Mouse (Mus musculus) retina, postnatal 1 day (tissue): Measurements from ENCODE around the gene Slc38a2.

Experiments used
- DNase-seq: peaks from one replicate; pipeline ENCODE4 v3.0.0-alpha.2; 2012

Gene Slc38a2

DNA sequence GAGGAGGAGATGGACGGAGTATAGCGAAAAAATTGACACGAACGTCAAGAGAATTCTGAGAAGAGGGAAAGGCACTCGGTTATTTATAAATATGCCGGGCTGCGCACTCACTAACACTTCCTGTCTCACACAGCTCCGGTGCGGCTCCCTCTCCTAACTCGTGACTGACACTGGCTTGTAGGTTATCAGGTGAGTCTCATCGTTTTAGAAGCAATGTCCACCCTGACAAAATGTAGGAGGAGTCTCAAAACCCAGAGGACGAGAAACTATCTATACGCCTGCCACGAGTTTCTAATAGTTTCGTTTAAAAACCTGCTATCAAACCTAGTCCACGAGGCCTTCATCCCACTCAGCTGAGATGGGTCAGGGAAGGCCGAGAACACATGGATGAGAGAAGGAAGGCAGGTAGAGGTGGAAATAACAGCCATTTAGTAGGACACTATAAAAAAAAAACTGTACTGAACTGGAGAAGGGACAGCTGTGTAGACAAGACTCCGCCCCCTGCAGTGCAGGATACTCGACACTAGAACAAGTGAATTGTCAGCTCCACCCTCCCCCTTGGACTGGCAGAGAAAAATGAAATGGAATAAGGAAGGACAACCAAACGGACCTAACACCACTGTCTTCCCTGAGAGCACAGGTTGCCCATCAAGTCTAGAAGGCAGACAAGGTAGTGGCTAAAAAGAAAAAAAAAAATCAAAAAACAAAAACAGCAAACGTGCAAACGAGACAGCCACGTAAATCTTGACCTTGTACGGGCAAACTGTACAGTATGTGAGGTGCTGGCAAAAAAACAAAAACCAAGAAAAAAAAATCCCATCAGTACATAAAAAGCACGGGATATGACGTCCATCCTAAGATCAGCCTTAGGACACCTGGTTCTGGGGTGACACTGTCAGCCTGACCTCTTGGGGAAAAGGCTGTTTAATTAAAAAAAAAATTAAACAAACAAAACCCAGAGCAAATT is 3.8 kb downstream of the Slc38a2 start:
- no peak for DNase-seq

DNA sequence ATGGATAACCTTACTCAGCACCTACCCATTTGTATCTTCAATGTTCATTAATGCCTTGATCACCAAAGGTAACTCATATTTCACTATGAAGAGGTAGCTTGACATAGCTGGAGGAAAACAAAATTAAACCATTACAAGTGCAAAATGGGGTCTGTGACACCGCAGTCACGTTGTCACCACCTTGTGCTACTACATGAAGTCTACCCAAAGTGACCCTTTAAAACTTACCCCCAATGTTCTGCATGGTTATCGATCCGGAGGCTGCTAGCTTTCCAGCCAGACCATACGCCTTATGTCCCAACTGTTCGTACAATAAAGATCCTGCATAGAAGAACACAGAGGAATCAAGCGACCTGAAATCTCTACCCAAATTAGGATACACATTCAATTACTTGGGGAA is 4.5 kb downstream of the Slc38a2 start:
- no peak for DNase-seq

DNA sequence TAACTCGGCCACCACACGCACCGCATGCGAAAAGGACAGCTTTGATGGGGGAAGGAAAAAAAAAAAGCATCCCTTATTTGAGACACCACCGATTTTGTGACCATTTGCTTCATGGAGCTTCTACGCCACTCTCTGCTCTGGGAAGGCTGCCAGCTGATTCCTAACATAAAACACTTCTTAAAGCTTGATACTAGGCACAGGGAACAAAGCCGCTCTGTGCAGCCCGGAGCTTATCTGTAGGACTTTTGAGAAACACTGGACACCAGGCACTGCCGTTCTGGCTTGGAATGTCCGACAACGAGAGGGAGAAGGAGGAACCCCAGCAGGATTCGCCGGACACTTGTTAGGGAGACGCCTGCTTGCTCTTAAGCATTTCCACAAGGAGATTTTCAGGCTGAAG is 5.8 kb downstream of the Slc38a2 start:
- no peak for DNase-seq

DNA sequence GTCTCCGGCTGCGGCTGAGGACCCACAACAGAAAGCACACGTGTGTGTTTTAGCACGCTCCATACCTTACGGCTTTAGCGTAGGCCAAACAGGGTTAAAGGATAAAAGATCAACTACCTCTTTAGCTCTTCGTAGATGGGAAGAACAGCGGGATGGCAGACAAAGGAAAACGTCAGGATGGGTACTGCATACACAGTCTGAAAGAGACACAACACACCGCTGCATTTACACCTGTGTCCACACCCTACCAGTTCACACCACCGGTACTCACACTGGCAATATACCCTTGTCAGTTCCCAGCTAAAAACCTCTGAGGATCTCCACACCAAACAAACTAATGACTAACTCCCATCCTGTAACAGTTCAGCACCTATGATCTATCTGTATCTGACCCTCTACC is 7.1 kb downstream of the Slc38a2 start:
- DNase-seq: no peak

DNA sequence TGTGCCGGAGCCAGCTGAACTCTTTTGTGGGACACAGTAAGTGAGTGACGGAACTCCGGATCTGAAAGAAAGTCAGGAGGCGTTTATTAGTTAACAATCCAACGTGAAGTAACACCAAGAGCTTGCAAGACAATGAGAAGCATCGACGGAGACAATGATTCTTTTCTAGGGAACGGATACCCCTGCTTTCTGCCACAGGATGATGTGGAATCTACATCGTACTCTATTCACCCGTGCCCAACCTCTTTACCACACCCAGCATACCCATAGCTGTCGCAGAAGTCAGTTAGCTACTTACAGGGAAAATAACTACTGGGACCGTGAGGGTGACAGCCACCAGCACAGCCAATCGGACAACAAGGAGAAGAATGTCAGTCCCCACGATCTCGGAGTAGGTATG is 8.1 kb downstream of the Slc38a2 start:
- no peak for DNase-seq

DNA sequence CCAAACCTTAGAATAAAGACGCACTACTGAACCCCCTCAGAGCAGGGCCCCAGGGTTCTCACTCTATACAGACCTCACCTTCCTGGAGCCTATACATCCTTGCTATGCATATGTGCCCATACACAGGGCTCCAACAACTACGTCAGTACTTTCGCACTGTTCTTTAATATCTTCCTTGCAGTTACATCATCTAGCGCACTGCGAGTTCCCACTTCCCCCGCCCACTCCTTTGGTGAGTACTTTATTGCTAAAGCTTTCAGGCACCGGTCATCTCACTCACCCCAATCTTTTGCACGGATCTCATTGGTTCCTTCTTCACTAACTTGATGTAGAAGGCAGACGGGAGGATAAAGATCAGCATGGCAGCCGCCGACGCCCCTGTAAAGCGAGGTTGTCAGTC is 8.7 kb downstream of the Slc38a2 start:
- DNase-seq: no peak

DNA sequence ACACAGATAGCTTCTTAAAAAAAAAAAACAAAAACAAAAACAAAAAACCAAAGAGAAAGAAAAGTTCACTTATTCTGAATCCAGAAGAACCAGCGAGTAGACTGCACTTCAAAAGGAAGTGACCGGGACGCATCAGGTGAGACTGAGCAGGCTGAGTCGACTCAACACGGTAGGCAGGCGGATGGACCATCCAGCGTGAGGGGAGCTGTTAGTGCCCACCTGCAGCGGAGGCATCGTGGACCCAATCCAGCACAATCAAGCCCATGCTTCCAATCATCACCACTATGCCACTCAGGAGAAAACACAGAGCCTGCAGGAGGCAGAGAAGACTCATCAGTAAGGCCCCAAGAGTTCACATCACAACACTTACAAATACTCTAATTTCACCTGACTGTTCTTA is 9.6 kb downstream of the Slc38a2 start:
- DNase-seq: no peak

DNA sequence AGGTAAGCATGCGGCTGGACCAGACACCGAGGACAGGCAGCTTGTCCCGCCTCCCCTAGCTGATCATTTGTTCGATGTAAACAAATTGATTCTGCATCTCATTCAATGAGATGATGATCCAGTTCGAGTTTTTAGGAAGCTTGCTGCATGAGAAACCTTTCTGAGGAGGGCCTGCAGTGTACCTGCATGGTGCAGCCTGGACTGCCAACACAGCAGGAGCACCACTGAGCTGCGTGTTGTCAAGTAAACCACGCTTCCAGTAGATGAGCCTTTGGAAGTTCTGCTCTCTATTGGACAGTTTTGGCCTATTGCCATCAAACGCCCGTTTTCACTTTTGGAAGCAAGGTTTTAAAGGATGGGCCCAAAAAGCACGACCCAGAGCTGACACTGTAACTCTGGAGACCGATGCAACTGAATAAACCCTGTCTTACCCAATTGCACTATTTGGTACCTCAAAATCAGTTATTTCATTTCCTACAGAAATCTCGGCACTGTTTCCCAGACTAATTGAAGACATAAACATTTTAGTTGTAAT is 10.7 kb downstream of the Slc38a2 start:
- DNase-seq: no peak

DNA sequence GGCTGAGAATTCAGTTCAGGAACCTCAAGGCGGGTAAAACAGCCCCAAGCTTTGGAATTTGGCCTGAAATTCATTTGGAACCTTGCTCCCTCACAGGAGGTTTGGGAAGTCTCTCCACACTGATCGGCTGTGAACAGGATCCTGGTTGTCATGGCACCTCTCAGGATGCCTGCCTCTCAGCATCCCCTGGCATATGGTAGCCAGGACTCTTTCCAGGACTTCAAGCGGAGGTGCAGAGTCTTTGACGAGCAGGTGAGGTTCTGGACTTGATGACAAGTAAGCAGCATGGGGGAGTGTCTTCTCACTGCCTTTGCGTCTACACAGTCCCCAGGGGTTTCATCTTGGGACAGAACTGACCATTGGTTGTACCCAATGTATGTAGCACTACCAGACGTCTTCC is 11.5 kb downstream of the Slc38a2 start:
- no peak for DNase-seq

DNA sequence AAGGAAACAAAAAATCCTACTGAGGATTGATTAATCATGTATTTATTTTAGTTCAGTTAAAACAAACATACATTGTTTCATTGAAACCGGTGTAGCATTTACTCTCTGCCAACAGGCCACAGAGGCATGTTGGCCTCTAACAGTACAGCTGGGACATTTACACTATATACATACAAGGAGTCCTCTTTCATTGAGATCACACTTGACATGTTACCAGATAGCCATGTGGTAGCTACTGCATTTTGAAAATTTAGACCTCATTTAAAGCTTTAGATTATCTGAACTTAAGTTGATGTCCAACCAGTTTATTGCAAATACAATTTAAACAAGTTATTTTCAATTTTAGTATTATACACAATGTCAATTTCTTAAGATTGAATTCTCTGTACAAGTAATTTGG is 12.2 kb downstream of the Slc38a2 start:
- DNase-seq: no peak

DNA sequence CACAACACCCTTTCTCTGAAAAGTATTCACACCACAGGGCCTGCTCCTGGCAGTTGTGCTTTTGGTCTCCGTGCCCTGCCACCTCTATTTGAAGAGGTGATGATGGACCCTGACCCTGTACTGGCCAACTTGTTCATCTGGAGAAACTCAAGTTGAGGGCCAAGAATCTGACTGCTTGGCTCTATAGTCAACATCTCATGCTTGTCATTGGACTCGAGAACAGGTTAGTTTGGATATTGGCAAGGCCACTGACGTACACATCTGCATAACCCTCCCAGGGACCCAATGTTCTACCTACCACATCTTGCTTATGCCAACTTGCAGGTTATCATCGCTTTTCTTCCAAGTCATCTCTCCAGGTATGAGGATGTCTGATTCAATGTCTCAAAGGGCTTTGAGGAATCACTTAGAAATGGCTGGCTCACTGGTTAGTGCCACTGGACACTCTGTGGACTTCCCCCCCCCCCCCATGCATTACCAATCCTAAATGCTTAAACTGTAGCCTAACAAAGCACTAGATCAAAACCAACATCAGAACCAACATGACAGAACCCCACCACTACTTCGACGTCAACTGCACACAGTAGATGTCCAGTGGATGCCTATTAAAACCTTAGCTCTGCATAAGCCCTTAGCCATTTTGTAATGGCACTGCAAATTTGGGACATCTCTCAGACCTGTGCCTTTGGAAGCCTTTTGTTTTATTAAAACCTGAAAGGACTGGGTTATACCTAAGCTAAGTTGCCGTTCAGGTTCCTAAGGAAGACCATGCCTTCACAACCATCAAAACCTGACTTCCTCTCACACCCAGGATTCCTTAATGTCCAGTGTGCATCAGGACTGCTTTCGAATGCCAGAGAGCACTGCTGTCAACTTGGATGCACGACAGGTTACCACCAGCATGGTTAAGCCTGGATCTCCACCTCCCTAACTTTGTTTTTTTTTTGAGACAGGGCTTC is 13.1 kb downstream of the Slc38a2 start:
- DNase-seq: no peak

DNA sequence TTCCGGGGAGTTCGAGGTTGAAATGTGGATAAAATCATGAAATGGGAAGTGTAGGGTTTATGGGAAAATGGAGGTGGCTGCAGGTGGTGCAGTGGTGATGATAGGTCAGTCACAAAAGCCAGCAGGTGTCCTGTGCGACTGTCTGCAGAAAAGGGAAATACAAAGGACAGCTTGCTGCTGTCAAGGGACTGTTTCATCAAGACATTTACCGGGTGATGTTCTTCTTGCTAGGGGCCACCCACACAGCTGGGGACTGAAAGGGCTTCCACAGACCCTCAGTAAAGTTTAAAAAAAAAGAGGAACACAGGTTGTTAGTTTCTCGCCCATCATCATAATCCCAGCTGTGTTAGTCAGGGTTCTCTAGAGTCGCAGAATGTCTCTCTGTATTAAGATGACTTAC is 14.3 kb downstream of the Slc38a2 start:
- DNase-seq: no peak

DNA sequence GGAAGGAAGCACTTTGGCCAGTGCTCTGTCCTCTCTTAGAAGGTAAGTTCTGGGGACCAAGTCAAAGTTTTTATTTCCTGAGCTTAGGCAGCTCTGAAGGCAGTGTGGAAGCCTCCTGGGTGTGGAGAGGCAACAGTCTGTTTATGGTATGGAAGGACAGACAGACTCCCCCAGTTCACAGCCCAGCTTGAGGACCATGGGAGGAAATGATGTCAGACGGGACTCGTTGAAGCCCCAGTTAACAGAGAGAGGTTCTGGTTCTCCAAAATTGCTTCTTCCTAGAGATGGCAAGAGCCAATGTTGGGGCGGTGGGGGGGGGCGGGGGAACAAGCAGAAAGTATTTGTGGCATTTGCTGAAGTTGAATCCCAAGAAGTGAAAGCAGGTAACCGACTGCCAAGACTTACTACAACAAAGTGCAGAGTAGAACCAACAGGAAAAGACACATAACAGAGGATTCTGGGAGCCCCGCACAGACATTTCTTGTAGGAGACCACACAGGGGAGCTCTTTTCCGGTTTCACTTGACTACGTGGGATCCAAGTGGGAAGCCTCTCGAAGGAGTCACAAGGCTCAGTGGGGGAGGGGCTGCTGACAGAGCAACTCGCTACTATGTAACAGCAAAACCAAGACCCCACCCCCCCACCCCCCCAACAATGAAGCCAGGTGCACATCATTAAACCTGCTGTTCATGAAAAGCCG is 15.2 kb downstream of the Slc38a2 start:
- peak; percentile 68 for DNase-seq

DNA sequence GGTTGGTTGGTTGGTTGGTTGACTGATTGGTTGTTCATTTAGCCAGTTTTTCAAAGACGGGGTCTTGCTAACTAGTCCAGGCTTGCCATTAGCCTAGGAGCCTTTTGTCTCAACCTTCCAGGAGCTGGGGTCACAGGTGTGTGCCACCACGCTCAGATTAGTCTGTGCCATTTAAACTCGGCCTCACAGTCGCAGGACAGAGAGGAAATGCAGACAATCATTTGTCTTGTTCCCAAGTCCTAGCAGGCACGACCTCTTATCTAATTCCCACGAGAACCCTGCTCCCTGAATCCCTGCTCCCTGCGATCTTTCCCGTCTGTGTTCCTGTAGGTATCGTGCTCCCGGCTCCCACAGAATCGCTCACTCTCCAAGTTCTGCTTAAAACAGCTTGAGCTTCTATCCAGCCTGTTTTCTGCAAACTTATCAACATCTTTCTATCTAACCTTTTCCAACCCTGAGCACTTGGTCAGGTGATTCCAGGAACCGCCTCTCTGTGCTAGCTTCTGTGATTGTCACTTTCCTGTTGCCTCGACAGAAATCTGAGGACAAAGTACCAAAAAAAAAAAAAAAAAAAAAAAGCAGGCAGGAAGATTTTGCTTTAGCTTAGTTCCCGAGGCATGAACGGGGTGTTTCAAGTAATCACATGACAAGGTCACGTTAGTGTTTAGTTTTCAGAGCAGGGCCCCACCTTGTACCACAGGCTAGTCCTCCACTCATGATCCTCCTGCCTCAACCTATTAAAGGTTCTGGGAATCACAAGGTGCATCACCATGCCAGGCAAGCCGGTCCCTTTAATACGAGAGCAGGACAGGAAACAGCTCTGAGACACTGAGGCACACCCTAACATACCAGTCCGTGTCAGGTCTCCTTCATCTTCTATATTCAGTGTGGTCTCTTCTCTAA is 20.4 kb downstream of the Slc38a2 start:
- no peak for DNase-seq

DNA sequence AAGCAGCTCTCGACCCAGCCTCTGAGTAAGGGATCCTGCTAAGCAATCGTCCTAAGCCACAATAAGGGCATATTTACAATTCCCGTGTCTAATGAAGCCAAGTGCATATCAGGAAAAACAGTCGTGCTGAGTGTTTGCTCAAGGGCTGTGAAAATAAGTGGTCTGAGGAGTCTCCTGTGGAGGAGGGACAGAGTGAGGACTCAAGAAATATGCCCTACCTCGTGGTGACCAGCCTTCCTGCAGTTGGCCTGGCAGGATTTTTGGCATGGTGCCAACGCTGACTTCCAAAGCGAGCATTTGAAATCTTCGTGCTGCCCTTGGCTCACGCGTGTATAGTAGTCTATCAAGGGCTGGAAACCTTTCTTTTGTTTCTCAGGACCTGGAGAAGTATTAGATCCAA is 23.0 kb downstream of the Slc38a2 start:
- peak; percentile 69 for DNase-seq

DNA sequence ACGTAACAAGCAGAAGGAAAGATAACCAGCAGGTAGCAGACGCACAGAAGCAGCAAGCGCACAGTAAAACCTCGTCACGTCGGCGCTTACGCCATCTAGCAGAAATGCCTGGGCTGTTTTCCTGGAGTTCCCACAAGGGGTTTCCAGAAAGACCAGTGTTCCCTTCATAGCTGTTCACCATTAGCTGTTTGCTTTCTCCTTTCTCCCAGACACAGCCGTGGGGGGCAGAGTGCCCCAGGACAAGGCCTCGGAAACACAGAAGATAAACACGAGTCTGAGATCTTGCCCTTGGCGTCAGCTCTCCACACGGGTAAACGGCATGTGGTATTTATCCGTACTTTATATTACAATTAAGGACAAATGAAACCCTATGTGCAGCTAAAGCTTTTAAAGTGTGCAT is 23.8 kb downstream of the Slc38a2 start:
- DNase-seq: no peak

DNA sequence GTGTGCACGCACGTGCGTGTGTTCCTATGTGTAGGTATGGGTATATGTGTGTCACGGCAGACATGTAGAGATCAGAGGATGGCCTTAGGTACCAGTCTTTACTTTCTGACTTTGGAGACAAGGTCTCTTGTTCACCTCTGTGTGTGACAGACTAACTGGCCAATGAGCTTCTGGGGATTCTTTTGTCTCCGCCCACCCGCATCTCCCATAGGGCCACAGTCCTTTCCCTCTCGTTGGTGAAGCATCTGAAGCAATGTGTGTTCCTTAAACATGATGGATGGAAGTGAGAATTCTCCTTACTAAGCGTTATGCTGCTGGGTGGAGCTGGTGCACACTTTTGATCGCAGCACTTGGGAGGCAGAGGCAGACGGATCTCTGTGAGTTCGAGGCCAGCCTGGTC is 24.5 kb downstream of the Slc38a2 start:
- DNase-seq: no peak

DNA sequence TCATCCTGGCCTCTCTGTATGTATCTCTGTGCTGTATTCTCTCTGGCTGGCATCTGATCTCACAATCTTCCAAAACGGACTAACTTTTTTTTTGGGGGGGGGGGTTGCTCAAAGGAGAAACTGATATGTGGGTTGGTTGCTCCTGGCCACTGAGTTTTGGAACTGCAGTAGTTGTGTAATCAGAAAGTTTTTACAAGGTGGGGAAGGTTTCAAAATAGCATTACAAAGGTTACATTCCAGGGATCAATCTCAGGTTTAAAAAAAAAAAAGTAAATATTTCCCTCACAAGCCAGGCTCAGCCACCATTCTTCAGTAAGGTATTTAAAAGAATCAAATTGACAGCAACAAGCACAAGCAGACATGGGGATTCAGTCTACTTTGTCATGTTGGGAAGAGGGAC is 25.4 kb downstream of the Slc38a2 start:
- DNase-seq: no peak

DNA sequence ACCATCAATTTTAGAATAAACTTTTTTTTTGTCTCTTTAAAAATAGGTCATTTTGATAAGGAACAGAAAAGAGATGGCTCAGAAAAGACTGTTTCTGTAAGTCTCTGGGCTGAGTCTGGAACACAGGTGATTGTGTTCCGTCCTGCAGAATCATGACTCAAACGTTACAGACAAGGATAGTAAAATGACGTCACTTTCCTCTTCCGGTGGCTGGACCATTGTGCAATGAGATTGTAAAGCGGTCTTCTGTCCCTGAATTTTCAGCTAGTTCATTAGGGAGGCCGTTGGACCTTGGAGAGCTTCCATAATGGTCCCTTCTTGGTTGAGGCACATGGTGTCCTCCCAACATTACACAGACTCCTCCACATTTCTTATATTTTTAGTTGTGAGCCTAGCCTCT is 29.8 kb downstream of the Slc38a2 start:
- no peak for DNase-seq

DNA sequence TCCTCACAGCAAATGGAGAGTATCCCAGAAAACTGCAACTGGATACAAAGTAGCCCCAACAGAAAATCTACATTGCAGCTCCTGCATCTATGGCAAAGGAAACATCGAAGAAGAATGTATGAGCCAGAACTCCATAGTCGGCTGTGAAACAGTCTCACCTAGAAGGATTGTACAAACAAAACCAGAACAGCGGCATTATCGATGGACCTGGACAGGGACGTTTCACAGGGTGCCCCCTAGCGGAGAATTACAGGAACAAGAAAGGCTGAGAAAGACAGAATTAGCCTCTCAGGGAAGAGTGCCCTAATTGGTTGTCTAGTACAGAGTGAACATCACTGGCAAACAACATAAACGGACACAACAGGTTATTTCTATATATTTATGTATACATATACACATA is 32.9 kb downstream of the Slc38a2 start:
- peak; percentile 86 for DNase-seq

DNA sequence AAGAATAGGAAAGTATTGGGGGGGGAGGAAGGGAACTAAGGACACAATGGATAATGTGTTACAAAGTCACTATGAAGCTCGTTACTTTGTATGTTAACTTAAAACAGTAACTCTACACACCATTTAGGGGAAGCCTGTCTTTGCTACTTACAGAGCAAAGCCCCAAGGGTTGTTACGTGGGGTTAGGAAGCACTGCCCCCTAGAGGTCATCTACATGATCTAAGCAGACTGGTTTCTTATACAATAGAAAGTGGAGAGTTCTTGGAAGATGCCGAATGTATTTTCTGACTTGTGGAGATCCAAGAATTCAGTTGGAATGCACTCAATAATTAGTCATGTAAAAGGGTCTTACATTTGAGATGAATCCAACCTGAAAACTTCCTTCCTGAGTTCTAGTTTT is 33.6 kb downstream of the Slc38a2 start:
- DNase-seq: peak; percentile 89
